Mouse (Mus musculus) c-Kit-positive CD71-positive TER-119-negative erythroid progenitor cells, embryonic 14.5 days (primary cell): ENCODE measurements around the gene Tnfaip2.
A peak's percentile ranks its signal among the peaks of the same experiment; 100 is the strongest.

Source experiments
- DNase-seq: peaks from one replicate; pipeline ENCODE4 v3.0.0-alpha.2; 2013; ENCODE audit warnings: low read depth

Tnfaip2 gene

GRCm38 (mm10) chr12:111442309-111443010 is at the start of gene Tnfaip2:
Gene Tnfaip2 (plus strand): TSS chr12:111442469.
- peak; percentile 72 for DNase-seq

- no peak for DNase-seq
Observed at GRCm38 (mm10) chr12:111394008-111394407, 48.3 kb upstream of the Tnfaip2 start.

DNA sequence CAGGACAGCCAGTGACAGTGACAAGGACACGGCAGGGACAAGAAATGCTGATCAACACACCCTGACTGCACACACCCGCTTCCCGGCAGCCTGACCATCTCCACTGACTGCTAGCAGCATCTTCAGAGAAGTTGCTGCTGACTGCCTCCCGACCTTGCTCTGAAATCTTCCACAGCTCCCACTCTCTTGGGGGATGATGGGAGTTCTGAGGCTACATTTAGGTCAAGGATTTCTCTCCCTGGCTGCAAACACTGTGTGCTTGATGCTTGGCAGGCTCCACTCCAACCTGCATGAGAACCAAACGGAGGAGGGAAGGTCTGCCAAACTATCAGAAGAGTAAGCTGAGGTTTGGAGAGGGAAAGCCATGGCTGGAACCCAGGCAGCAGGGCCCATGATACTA is 45.3 kb upstream of the Tnfaip2 start:
- no peak for DNase-seq

- peak; percentile 61 for DNase-seq
Observed at GRCm38 (mm10) chr12:111401454-111402184, 40.6 kb upstream of the Tnfaip2 start.

GRCm38 (mm10) chr12:111404880-111405279 is 37.4 kb upstream of the Tnfaip2 start:
- no peak for DNase-seq

DNA sequence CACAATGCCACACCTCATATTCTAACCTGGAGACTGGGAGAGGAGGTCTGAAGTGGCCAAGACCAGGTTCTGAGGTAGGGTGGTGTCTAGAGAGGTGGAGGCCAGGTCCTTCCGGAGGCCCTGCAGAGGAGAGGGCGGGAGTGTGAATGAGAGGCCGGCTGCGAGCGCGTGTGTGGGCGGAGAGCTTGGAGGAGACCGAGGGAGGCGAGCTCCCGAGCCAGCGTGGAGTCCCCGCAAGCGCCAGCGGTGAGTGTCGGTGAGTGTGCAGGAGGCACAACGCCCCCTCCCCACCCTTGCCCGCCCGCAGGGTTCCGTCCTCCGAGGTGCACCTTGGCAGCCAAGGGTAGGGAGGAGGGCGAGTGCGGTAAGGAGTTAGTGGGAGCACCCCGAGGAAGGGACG is 35.6 kb upstream of the Tnfaip2 start, which contains the start of gene Lbhd2:
Gene Lbhd2, plus strand, starts transcription at position 188 of the 400 bp plus-strand sequence.
- DNase-seq, result no peak

- DNase-seq, result no peak
Observed at GRCm38 (mm10) chr12:111409583-111409982, 32.7 kb upstream of the Tnfaip2 start.

GRCm38 (mm10) chr12:111411631-111412355 is 30.5 kb upstream of the Tnfaip2 start:
- no peak for DNase-seq

GRCm38 (mm10) chr12:111412581-111413284 is 29.5 kb upstream of the Tnfaip2 start:
- DNase-seq, result no peak

GRCm38 (mm10) chr12:111413300-111413699 is 29.0 kb upstream of the Tnfaip2 start:
- peak; percentile 77 for DNase-seq

GRCm38 (mm10) chr12:111416921-111417779 is 25.1 kb upstream of the Tnfaip2 start, which contains the start of gene Exoc3l4:
Gene Exoc3l4 (plus strand): TSS chr12:111417017.
- no peak for DNase-seq

- no peak for DNase-seq
Observed at GRCm38 (mm10) chr12:111419918-111420317, 22.4 kb upstream of the Tnfaip2 start.

GRCm38 (mm10) chr12:111420946-111421709 is 21.1 kb upstream of the Tnfaip2 start:
- no peak for DNase-seq

DNA sequence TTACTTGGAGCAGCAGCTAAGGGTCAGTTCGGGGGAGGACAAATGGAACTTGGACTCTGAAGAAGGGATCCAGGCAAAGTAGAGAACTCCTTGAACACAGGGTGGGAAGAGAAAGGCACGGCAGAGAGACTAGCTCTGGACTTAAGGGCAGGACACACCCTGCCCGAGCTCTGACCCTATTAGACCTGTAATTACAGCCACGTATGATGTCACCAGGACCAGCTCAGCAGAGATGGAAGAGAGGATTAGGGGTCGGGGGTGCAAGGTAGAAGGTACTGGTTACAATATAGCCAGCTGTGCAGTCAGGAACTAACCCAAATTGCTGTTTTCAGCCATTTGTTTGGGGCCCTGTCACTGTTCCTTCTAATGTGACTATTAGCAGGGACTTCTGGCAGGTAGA is 19.4 kb upstream of the Tnfaip2 start:
- no peak for DNase-seq

GRCm38 (mm10) chr12:111423570-111424129 is 18.6 kb upstream of the Tnfaip2 start:
- no peak for DNase-seq

GRCm38 (mm10) chr12:111424547-111424946 is 17.7 kb upstream of the Tnfaip2 start:
- no peak for DNase-seq

GRCm38 (mm10) chr12:111425258-111425657 is 17.0 kb upstream of the Tnfaip2 start:
- peak; percentile 74 for DNase-seq

- DNase-seq, result peak; percentile 73
Observed at GRCm38 (mm10) chr12:111425789-111426460, 16.3 kb upstream of the Tnfaip2 start.

DNA sequence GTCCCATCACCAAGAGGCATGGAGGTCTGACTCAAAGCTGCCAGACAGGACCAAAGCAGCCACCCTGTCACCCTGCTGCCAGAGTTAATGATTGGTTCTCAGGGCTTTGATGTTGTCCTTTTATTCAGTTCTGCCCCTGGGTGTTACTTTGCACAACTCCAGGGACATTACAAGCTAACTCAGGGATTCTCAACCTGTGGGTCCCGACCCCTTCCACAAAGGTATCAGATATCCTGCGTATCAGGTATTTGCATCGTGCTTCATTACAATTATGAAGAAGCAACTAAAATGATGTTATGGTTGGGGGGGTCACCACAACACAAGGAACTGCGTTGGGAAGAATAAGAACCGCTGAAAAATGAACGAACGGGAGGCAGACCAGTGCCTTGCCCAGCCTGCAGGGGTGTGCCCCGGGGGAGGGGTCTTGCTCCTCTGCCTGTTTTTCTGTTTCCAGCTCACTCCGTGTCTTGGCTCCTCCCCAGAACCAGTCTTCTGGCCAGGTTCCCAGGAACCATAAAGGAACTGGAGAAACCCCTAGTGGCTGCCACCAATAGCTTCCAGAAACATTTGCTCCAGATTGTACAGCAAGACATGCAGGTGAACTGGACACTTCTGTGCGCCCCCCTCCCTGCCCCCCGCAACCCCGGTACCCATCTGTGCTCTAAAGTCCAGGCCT is 14.7 kb upstream of the Tnfaip2 start:
- DNase-seq, result no peak
